Mouse (Mus musculus) megakaryocyte, embryonic 14.5 days (primary cell): ENCODE data around the gene Trim7.

ENCODE experiments used
- FLI1 ChIP-seq: IDR thresholded peaks from 2 replicates; pipeline ENCODE4 v1.6.1; 2012; ENCODE audit warnings: low read length, inconsistent platforms, mixed read lengths
- GATA1 ChIP-seq: IDR thresholded peaks from 3 replicates; pipeline ENCODE4 v1.6.1; 2012; ENCODE audit warnings: mixed read lengths, low read length, inconsistent platforms, borderline replicate concordance

DNA sequence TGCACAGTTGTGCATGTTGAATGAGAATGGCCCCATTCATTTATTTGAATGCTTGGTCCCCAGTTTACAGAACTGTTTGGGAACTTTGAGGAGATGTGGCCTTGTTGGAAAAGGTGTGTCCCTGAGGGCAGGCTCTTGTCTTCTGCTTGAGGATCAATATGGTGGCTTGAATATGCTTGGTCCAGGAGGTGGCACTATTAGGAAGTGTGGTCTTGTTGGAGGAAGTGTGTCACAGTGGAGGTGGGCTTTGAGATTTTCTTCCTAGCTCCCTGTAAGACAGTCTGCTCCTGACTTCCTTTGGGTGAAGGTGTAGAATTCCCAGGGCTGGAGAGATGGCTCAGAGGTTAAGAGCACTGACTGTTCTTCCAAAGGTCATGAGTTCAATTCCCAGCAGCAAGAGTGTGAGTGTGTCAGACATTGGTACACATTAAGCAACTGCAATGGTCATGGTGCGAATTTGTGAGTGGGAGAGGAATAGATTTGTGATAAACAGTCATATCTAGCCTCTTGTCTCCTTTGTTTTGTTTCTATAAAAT is 36.9 kb downstream of the Trim7 start:
- no peak for TF ChIP-seq GATA1
- no peak for TF ChIP-seq FLI1
